8 mouse cellular contexts compared by ENCODE assay signal in genomic region chr4:65604504-65605150, GRCm38 (mm10). TPM values are rescaled to one million over a fixed set of nuclear protein-coding genes. Genes with fewer than 3 reads are reported as not detected.
DNase-seq lines count a peak whose midpoint lies in the region; ATAC-seq and TF ChIP-seq lines count a peak whose summit lies in the region.

Trim32 (plus strand) TSS chr4:65604986.

- no peaks in the 10 kb centered on the region for H3K9me3 ChIP-seq in forebrain, embryonic 12.5 days
- H3K9me3 ChIP-seq in heart, postnatal 0 days (replicated peaks; ENCODE audit: control insufficient read depth, low read length), result no peaks in the 10 kb centered on the region
- H3K9me3 ChIP-seq in liver, embryonic 16.5 days (replicated peaks; ENCODE audit: control insufficient read depth, low read length), result no peaks in the 10 kb centered on the region
- H3K9me3 ChIP-seq in neural tube, embryonic 13.5 days, result no peaks in the 10 kb centered on the region

- DNase-seq in CD8-positive naive resting alpha-beta T cell, adult 2 months (ENCODE audit: low read depth in 2 of 2, low spot score in 2 of 2), result peak; percentile 93 to 94
- peak; percentile 88 for DNase-seq in c-Kit-positive CD71-negative TER-119-negative erythroid progenitor cells, embryonic 14.5 days (ENCODE audit: low read depth)
- DNase-seq in heart, postnatal 0 days (ENCODE audit: low spot score), result peak; percentile 92
- DNase-seq in kidney, postnatal 4 days, result peak; percentile 100

- peak; percentile 98 for ATAC-seq in forebrain, embryonic 12.5 days (ENCODE audit: low FRiP score)
- ATAC-seq in heart, postnatal 0 days (ENCODE audit: insufficient read depth, low read depth), result peak; percentile 97
- peak; percentile 93 for ATAC-seq in liver, embryonic 16.5 days (ENCODE audit: low read depth)
- peak; percentile 98 for ATAC-seq in neural tube, embryonic 13.5 days (ENCODE audit: low read depth)

- H3K4me3 ChIP-seq in forebrain, embryonic 12.5 days (replicated peaks), result peak within 1 kb of the TSS; percentile 66
- H3K4me3 ChIP-seq in heart, postnatal 0 days (ENCODE audit: low read depth, low read length), result peak within 1 kb of the TSS; percentile 72
- H3K4me3 ChIP-seq in liver, embryonic 16.5 days (ENCODE audit: low read depth, low read length), result peak within 1 kb of the TSS; percentile 72
- peak within 1 kb of the TSS; percentile 54 for H3K4me3 ChIP-seq in neural tube, embryonic 13.5 days
- H3K4me3 ChIP-seq in testis, adult 2 months (ENCODE audit: control insufficient read depth, low read depth, low read length), result peak within 1 kb of the TSS; percentile 97

- peak within 1 kb of the TSS; percentile 66 for H3K4me2 ChIP-seq in forebrain, embryonic 12.5 days
- peak within 1 kb of the TSS; percentile 78 for H3K4me2 ChIP-seq in heart, postnatal 0 days (ENCODE audit: low read depth, low read length)
- peak within 1 kb of the TSS; percentile 69 for H3K4me2 ChIP-seq in liver, embryonic 16.5 days (ENCODE audit: low read depth, low read length)
- H3K4me2 ChIP-seq in neural tube, embryonic 13.5 days, result peak within 1 kb of the TSS; percentile 71

- no peaks in the 10 kb centered on the region for H3K27me3 ChIP-seq in forebrain, embryonic 12.5 days
- no peaks in the 10 kb centered on the region for H3K27me3 ChIP-seq in heart, postnatal 0 days (ENCODE audit: control insufficient read depth, insufficient read depth, low read length)
- no peaks in the 10 kb centered on the region for H3K27me3 ChIP-seq in liver, embryonic 16.5 days (ENCODE audit: control insufficient read depth, insufficient read depth, low read depth, low read length)
- no peaks in the 10 kb centered on the region for H3K27me3 ChIP-seq in neural tube, embryonic 13.5 days
- H3K27me3 ChIP-seq in testis, adult 2 months (ENCODE audit: control insufficient read depth, insufficient read depth, low read length), result no peaks in the 10 kb centered on the region

- H3K27ac ChIP-seq in forebrain, embryonic 12.5 days, result peak within 1 kb of the TSS; percentile 56; the same call in 1 of the 2 replicates
- H3K27ac ChIP-seq in heart, postnatal 0 days (ENCODE audit: low read depth), result peak within 1 kb of the TSS; percentile 28; the same call in 1 of the 2 replicates
- no peak within 1 kb of the TSS for H3K27ac ChIP-seq in liver, embryonic 16.5 days (ENCODE audit: low read length)
- peak within 1 kb of the TSS; percentile 78 for H3K27ac ChIP-seq in neural tube, embryonic 13.5 days (replicated peaks)
- H3K27ac ChIP-seq in testis, adult 2 months (ENCODE audit: control insufficient read depth, insufficient read depth, low read depth, low read length), result peak within 1 kb of the TSS; percentile 76

- 2% methylated on average over 33 of the region's 33 CpGs for WGBS in forebrain, embryonic 12.5 days
- 3% methylated on average over 33 of the region's 33 CpGs for WGBS in heart, postnatal 0 days
- 4% methylated on average over 33 of the region's 33 CpGs for WGBS in liver, embryonic 16.5 days (ENCODE audit: insufficient replicate concordance)
- WGBS in neural tube, embryonic 13.5 days, result 4% methylated on average over 33 of the region's 33 CpGs

- H3K36me3 ChIP-seq in forebrain, embryonic 12.5 days (replicated peaks), result no peaks in the 10 kb centered on the region
- H3K36me3 ChIP-seq in heart, postnatal 0 days (replicated peaks; ENCODE audit: control insufficient read depth, insufficient read depth, low read length), result no peaks in the 10 kb centered on the region
- no peaks in the 10 kb centered on the region for H3K36me3 ChIP-seq in liver, embryonic 16.5 days (ENCODE audit: control insufficient read depth, insufficient read depth)
- no peaks in the 10 kb centered on the region for H3K36me3 ChIP-seq in neural tube, embryonic 13.5 days
- no peaks in the 10 kb centered on the region for H3K36me3 ChIP-seq in testis, adult 2 months (ENCODE audit: control insufficient read depth, insufficient read depth, low read length)

- no peak for TF ChIP-seq CTCF in heart, postnatal 0 days (IDR thresholded peaks at IDR 0.05; ENCODE audit: low read depth)
- TF ChIP-seq CTCF in testis, adult 2 months (IDR thresholded peaks at IDR 0.05; ENCODE audit: control insufficient read depth, insufficient read depth, insufficient replicate concordance, low read depth, low read length), result no peak

- TF ChIP-seq POLR2A in testis, adult 2 months (IDR thresholded peaks at IDR 0.05; ENCODE audit: control insufficient read depth, low read depth, low read length), result peak; percentile 92

- no peak for TF ChIP-seq EP300 in heart, postnatal 0 days (IDR thresholded peaks at IDR 0.05; ENCODE audit: low read depth)

- H3K4me1 ChIP-seq in forebrain, embryonic 12.5 days, result peaks cover 25% of the 10 kb centered on the region
- peaks cover 27% of the 10 kb centered on the region for H3K4me1 ChIP-seq in heart, postnatal 0 days (ENCODE audit: control insufficient read depth, insufficient read depth)
- H3K4me1 ChIP-seq in liver, embryonic 16.5 days (ENCODE audit: control insufficient read depth, low read depth, low read length), result peaks cover 5% of the 10 kb centered on the region; the same call in 1 of the 2 replicates
- H3K4me1 ChIP-seq in neural tube, embryonic 13.5 days (replicated peaks), result peaks cover 38% of the 10 kb centered on the region
- peaks cover 2% of the 10 kb centered on the region for H3K4me1 ChIP-seq in testis, adult 2 months (ENCODE audit: control insufficient read depth, insufficient read depth, low read length)

- H3K9ac ChIP-seq in forebrain, embryonic 12.5 days, result peak within 1 kb of the TSS; percentile 79
- H3K9ac ChIP-seq in heart, postnatal 0 days (replicated peaks; ENCODE audit: low read depth, low read length), result peak within 1 kb of the TSS; percentile 68
- peak within 1 kb of the TSS; percentile 68 for H3K9ac ChIP-seq in liver, embryonic 16.5 days (ENCODE audit: low read depth, low read length)
- H3K9ac ChIP-seq in neural tube, embryonic 13.5 days, result peak within 1 kb of the TSS; percentile 80

RNA-seq across cellular contexts. Expression of gene Trim32, which starts in this region (rescaled TPM):
- polyA plus RNA-seq in forebrain, embryonic 12.5 days (2016; fragmentation: Nextera tagmentation; extraction: Ambion mirVana), result 74.1 and 86.1 TPM in 2 replicates
- 29.0 and 40.0 TPM in 2 replicates for total RNA-seq in heart, postnatal 0 days (2014; rRNA removed; ENCODE audit: low replicate concordance)
- polyA plus RNA-seq in heart, postnatal 0 days (2015; fragmentation: Nextera tagmentation; extraction: Ambion mirVana), result 15.0 and 16.2 TPM in 2 replicates
- polyA plus RNA-seq in liver, embryonic 16.5 days (2015; fragmentation: Nextera tagmentation; extraction: Ambion mirVana), result 5.2 and 6.1 TPM in 2 replicates
- polyA plus RNA-seq in neural tube, embryonic 13.5 days (2015; fragmentation: Nextera tagmentation; extraction: Ambion mirVana), result 136 and 143 TPM in 2 replicates
- polyA plus RNA-seq in testis, adult 2 months (2012; rRNA removed), result 9.8 and 10.0 TPM in 2 replicates
